Mouse (Mus musculus): ENCODE measurements at regions not wholly inside any gene's neighbourhood (a gene's known extent, or its start where the extent isn't known, plus 50 kb on each side); places are given as distances from the start of the nearest gene placed in this dataset.

DNA sequence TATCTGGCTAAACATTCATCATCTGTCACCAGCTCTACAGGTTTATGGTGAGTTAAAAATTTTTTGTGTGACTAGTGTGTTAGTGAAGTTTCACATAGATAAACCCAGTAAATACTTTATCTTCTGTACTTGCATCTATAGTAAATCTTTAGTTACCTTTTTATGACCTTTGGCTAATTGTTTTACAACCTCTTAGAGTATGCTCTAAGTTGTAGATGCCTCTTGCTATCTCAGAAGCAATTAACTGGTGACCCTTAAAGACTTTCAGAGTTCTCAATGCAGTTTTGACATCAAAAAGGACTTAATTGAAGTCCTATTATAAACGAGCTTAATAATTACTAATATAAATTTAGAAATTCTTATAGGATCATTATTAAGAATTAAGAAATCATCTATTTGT is 265.6 kb downstream of the Hivep2 start:
- no peak for DNase-seq (ENCODE audit: low spot score in 2 of 2)

DNA sequence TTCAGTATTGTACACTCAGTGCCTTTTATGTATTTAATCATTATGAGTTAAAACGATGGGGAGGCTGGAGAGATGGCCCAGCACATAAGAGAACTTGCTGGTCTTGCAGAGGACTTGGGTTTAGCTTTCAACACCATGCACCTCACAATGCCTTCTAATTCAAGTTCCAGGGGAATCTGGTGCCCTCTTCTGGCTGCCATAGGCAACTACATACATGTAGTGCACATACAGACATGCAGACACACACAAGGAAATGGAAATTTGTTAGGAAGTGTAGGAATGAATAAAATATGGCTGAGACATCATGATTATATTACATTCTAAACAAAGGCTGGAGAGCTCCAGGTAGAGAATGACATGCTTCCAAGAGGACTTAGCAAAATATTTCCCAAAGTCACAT is 251.4 kb downstream of the Hivep2 start:
- no peak for DNase-seq (ENCODE audit: low spot score in 2 of 2)

DNA sequence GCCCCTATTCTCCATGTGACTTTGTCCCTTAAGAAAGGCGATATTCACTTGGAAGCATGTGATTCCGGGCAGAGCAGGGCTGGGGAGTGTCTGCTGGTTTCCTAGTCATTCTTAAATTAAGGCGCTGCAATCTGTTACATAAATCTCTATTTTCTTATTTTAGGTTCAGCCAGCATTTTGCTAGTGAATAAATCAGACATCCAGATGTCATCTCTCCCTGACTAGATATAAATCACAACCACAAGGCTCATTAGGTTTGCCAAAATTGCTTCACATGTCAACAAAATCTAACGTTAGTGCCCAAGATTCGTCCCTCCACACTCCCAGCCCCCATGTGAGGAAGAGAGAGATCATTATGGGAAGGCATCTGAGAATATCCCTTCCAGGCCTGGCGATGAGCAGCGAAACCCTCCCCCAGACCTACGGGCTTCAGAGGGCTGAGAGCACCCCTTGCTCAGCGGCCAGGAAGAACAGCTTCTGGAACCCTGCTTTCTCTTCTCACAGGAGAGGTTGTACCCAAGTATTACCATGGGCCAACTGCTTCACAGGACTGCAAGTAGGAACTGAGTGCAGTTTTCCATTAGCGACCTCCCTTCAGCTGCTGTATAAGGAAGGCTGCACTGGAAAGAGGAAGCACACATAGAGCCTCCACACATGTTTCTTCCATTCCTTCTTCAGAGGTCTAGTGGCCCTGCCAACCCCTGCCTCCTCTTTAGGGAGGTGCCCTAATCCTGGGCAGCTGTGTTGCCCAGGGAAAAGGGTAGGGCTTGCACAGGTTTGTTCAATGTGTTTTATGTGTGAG is 250.5 kb downstream of the Hivep2 start:
- peak; percentile 56 to 59 for DNase-seq (ENCODE audit: low spot score in 2 of 2)

GRCm38 (mm10) chr10:14215512-14215911 is 249.6 kb downstream of the Hivep2 start:
- peak in 1 of 2 experiments; percentile 62 for DNase-seq (ENCODE audit: low spot score in 2 of 2)

DNA sequence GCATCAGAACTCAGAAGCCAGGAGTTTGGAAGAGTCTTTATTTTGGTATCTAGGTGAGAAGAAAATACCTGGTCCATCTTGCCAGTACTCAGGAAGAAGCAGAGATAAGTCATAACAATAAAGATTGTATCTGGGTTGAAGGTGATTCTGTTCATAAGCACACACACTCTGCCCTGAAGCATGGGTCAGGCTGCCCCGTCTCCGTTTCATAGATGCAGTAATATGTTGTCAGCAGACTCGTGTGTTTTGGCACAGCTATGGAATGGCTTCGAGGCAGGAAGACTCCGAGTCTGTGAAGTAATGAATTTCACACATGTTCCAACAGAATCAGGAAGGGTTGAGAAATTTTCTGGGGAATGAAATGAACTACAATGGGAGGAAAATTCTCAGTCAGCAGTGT is 247.7 kb downstream of the Hivep2 start:
- no peak for DNase-seq (ENCODE audit: low spot score in 2 of 2)

GRCm38 (mm10) chr10:14211926-14212325 is 246.1 kb downstream of the Hivep2 start:
- DNase-seq (ENCODE audit: low spot score in 2 of 2): peak; percentile 86 to 89

DNA sequence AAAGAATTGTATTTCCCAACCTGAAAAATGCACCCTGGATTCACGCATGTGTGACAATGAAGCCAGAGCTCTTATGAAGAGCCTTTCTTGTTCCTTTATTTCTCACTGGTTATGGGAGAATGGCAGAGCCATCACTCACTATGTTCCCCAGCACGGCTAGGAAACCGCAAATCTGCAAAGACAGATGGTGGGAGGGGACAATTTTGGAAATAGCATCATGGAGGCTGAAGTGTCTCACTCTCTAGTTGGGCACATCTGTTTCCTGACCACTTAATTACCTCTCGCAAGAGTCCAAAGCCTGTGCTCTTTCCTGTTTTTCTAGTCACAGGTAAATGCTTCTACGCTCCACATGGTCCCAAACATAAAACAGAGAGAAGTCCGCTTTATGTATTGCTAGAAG is 245.6 kb downstream of the Hivep2 start:
- peak; percentile 64 to 73 for DNase-seq (ENCODE audit: low spot score in 2 of 2)

- peak; percentile 88 to 89 for DNase-seq (ENCODE audit: low spot score in 2 of 2)
Measured at GRCm38 (mm10) chr10:14210445-14210844, 244.6 kb downstream of the Hivep2 start.

- no peak for DNase-seq (ENCODE audit: low spot score in 2 of 2)
Measured at GRCm38 (mm10) chr10:14210045-14210444, 244.2 kb downstream of the Hivep2 start.

DNA sequence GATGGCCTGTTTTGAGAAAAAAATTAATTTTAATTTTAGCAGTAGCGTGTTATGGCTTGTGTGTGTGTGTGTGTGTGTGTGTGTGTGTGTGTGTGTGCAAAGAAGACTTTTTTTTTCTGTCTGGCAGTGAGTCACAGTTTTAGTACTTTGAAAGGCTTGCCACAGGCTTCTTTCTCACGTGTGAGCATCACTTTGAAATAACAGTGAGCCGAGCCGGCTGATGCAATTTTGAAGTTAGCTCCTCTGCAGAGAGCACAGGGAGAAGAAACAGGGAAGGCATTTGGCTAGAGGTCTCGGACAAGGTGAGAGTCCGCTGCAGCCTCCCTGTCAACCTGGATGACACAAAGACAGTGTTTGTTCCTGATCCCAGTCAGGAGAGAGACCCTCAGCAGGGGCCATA is 242.3 kb downstream of the Hivep2 start:
- DNase-seq (ENCODE audit: low spot score in 2 of 2): peak in 1 of 2 experiments; percentile 35

DNA sequence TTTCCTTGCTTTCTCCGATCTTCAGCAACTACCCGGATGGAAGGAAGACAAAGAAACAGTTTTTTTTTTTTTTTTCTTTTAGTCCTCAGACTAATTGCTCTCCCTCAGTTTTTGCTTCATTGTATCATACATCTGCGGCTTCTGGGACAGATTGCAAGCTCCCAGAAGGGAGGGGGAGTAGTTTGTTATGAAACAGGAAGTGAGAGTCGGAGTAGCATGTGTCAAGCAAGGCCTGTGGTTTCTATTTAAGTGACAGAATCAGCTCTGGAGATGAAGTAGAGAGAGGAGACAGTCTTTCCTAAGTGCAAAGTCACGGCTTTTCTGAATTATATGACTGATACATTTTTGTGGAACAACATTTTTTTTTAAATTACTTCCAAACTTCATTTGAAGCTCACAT is 241.7 kb downstream of the Hivep2 start:
- DNase-seq (ENCODE audit: low spot score in 2 of 2): peak; percentile 64 to 77

GRCm38 (mm10) chr10:14207051-14207570 is 241.2 kb downstream of the Hivep2 start:
- peak in 1 of 2 experiments; percentile 22 for DNase-seq (ENCODE audit: low spot score in 2 of 2)
